Mouse (Mus musculus) lung, adult 2 months (tissue): ENCODE results near the gene Mpc2.

Experiments
- CTCF ChIP-seq: fragments of 200-500 bp; IDR thresholded peaks from 2 replicates; pipeline ENCODE4 v1.5.1; 2011; ENCODE audit warnings: mild to moderate bottlenecking, low read length, control low read depth; ENCODE audit not compliant: insufficient read depth
- POLR2A ChIP-seq: fragments of 200-500 bp; IDR thresholded peaks from 2 replicates; pipeline ENCODE4 v1.6.1; 2011; ENCODE audit warnings: low read depth, mild to moderate bottlenecking, control low read depth, low read length, borderline replicate concordance; ENCODE audit errors: extremely low read depth

DNA sequence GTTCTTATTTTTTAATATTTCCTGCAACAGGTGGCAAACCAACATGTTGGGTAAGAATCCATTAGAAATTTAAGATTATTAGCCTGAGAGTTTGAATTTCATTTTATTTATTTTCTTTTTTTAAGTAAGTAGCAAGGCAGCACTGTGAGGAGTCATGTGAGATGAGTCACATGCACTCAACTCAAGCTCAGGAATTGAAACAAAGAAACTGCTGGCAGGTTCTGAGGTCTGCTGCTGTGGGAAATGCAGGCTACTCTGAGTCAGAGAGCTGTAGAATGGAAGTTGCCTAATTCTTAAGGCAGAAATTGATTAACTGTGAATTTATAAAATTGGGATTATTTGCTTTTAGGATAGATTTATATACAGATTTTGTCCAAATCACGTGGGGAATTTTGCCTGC, 27.6 kb upstream of the Mpc2 start:
- TF ChIP-seq POLR2A, result no peak
- no peak for TF ChIP-seq CTCF
